Mouse (Mus musculus): ENCODE measurements at regions not wholly inside any gene's neighbourhood (a gene's known extent, or its start where the extent isn't known, plus 50 kb on each side); places are given as distances from the start of the nearest gene placed in this dataset.
"Not testable (repeated sequence)": the region's sequence is repeated elsewhere in the genome, so short reads cannot be mapped to it uniquely, and the experiment has no call there.

GRCm38 (mm10) chr12:74825664-74826063, 351.5 kb downstream of the Kcnh5 start:
- ATAC-seq, result no peak

GRCm38 (mm10) chr12:74824735-74825494, 352.2 kb downstream of the Kcnh5 start:
- ATAC-seq, result no peak

DNA sequence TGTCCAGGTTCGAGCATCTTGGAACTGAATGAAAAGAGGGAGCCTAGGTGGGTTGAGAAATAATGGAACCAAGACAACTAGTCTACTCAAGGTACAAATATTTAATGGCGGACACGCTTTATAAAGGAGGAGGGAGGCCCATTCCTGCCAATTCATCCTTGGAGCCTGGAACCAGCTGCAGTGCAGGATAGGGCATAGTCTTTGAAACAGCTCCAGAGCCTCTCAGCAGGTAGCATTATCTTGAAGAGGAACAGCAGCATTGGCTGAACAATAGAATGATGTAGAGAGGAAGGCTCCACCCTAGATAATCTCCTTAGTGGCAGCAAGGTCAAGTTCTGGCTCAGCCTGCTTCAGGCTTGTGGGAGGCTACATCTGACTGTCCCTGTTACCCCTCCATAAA, 361.0 kb downstream of the Kcnh5 start:
- ATAC-seq, result not testable (repeated sequence)

GRCm38 (mm10) chr12:74808571-74808970, 368.6 kb downstream of the Kcnh5 start:
- ATAC-seq, result not testable (repeated sequence)

- ATAC-seq, result not testable (repeated sequence)
These were observed 369.2 kb downstream of the Kcnh5 start for GRCm38 (mm10) chr12:74807926-74808325.

DNA sequence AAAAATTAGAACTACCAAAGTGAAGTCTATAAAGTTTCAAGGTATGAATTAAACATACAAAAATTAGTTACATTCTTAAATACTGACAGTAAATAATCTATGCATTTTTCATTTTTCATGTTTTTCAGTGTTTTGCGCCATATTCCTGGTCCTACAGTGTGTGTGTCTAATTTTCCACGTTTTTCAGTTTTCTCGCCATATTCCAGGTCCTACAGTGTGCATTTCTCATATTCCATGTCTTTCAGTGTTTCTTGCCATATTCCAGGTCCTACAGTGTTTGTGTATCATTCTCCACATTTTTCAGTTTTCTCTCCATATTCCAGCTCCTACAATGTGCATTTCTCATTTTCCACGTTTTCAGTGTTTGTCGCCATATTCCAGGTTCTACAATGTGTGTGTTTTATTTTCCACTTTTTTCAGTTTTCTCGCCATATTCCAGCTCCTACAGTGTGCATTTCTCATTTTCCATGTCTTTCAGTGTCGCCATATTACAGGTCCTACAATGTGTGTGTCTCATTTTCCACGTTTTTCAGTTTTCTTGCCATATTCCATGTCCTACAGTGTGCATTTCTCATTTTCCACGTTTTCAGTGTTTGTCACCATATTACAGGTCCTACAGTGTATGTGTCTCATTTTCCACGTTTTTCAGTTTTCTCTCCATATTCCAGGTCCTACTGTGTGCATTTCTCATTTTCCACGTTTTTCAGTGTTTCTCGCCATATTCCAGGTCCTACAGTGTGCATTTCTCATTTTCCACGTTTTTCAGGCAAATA, 373.2 kb downstream of the Kcnh5 start:
- peak; percentile 21 for ATAC-seq

- no peak for ATAC-seq
These were observed 385.1 kb downstream of the Kcnh5 start for GRCm38 (mm10) chr12:74792036-74792435.

DNA sequence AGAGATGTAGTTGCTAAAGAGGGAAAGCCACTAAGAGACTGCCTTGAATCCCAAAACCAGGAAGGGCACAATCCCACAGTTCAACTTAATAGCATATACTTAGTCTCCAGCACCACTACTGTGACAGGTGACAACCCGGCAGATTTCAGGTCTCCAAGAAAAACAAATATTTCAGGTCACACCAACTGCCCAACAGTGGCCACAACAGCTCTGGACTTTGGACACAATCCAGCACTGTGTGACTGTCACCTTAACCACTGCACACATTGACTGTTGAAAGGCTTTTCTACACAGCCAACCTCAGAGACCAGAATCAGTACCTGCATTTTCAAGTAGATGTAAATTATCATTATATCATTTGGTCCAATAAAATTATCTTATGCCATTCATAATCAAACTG, 414.8 kb downstream of the Kcnh5 start:
- ATAC-seq, result no peak

DNA sequence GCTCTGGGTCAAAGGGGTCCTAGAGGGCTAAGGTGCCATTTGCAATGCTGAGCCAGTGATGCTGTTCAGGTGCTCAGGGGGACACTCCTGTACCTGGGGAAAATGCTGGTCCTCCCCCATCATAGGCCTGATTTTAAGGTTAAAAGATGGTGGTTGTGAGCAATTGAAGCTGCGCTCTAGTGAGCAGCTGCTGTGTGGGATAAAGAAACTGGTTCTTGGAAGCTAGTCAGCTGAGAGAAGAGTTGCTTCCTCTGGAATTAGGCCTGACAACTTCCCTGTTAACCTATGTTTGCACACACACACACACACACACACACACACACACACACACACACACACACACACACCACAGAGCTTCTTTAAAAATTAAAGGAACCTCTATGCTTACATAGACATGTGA, 428.9 kb upstream of the Gm11042 start:
- no peak for ATAC-seq

GRCm38 (mm10) chr12:74728866-74729265, 412.7 kb upstream of the Gm11042 start:
- ATAC-seq, result no peak

DNA sequence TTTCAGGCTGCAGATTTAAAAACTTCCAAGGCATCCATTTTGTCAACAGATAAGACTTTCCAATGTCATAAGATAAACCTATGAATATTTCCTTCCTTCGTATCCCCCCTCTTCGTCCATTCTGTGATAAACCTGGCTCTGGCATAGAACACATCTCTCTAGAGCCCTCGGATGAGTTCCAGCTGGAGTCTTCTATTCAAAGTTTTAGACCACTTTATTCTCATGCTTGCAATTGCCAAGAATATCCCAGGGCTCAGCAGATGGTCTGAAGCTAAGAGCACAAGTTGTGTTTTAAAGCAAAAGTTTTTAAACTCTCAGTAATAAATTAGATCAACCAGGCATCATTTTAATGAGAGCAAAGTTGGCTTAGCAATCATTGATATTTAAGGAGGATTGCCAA, 363.0 kb upstream of the Gm11042 start:
- ATAC-seq, result no peak

GRCm38 (mm10) chr12:74677835-74678234, 361.6 kb upstream of the Gm11042 start:
- ATAC-seq, result no peak

DNA sequence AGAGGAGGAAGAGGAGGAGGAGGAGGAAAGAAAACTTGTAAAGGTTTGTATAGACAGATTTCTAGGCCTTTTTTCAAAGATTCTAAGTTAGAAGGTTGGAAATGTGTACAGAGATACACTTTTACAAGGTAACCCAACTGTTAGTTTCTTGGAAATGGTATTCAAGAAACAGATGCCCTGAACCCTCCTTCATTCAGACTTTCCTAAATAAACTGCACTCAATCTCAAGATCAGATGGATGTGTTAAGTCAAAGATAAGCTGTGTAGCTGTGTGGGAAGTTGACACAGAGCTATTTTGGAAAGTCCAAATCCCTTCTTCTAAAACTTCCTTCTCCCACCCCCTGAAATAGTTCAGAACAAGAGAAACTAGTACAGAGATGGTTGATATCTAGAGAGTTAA, 342.2 kb upstream of the Gm11042 start:
- no peak for ATAC-seq

DNA sequence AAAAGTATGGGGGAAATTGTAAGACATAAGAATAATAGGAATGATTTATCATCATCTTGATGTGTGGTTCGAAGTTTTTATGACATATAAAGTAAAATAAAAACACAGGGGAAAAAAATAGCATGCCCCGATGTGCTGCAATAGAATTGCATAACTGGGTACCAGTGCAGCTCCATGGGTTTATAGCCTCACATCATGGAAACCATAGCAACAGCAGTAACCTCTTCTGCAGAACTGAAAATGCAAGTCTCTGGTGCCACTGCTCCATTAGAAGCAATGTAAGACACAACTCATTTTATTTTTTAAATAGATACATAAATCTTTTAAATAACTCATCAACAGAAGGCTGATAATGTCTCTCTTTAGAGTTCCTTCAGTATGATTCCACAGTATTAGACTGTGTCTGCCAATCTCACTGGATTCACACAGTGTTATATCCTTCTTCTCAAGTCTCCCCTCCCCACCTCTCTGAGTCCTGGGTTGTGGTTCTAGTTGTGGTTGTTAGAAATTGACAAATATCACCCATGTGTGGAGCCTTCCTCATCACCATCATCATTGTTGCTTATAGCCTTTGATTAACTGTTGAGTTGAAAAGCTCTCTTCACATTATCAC, 340.9 kb upstream of the Gm11042 start:
- ATAC-seq, result no peak

- ATAC-seq, result no peak
These were observed 335.1 kb upstream of the Gm11042 start for GRCm38 (mm10) chr12:74651256-74651655.

- no peak for ATAC-seq
These were observed 316.6 kb upstream of the Gm11042 start for GRCm38 (mm10) chr12:74632827-74633226.

GRCm38 (mm10) chr12:74595208-74595607, 279.0 kb upstream of the Gm11042 start:
- no peak for ATAC-seq

DNA sequence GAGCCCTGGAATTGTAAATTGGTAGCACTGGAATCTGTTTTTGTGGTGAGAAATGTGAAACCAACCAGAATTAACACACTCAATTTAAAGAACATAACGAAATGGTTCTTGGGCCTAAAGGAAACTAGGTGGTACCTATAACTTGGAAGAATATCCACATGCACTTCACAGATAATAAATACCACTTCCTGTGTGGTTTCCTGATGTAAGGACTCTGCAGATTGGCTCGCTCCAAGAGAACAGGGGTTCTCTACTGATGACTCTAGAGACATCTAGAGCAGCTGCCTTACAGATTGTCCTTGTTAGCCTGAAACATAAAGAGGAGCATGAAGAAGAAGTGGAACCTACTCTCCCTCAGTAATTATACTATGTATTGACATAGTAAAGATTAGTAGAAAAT, 238.4 kb upstream of the Gm11042 start:
- no peak for ATAC-seq

GRCm38 (mm10) chr12:74544172-74544571, 228.0 kb upstream of the Gm11042 start:
- ATAC-seq, result no peak

DNA sequence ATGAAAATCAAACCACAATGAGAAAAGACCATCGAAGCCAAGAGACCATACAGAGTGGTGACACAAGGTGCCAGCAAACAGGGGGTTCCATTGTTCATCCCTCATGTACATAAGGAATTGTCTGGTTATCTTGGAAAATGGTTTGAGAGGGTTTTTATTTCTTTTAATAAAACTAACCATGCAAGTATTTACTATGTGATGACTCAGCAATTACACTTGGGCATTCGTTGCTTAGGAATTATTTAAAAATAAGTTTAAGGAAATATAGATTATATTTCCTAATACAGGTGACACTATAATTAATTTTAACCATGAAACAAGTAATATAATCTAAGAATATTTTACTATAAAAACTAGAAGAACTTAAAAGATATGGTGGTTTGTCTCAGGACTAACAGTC, 218.7 kb upstream of the Gm11042 start:
- no peak for ATAC-seq

- no peak for ATAC-seq
These were observed 212.9 kb upstream of the Gm11042 start for GRCm38 (mm10) chr12:74528983-74529566.

GRCm38 (mm10) chr12:74527190-74527621, 211.0 kb upstream of the Gm11042 start:
- no peak for ATAC-seq

- no peak for ATAC-seq
These were observed 207.8 kb upstream of the Gm11042 start for GRCm38 (mm10) chr12:74523988-74524387.

Data from inflammation-experienced regulatory T-cells, adult 6 months (primary cell).